Mouse (Mus musculus): ENCODE results near the gene Cyb5r1. TPM values are rescaled to one million over a fixed set of nuclear protein-coding genes. Genes with fewer than 3 reads are reported as not detected.
"Not testable (repeated sequence)": the region's sequence is repeated elsewhere in the genome, so short reads cannot be mapped to it uniquely, and the experiment has no call there.

Gene Cyb5r1
- total RNA-seq, 4 experiments from 2014 or later = 23.4 to 28.6 (median 26.9) TPM

DNA sequence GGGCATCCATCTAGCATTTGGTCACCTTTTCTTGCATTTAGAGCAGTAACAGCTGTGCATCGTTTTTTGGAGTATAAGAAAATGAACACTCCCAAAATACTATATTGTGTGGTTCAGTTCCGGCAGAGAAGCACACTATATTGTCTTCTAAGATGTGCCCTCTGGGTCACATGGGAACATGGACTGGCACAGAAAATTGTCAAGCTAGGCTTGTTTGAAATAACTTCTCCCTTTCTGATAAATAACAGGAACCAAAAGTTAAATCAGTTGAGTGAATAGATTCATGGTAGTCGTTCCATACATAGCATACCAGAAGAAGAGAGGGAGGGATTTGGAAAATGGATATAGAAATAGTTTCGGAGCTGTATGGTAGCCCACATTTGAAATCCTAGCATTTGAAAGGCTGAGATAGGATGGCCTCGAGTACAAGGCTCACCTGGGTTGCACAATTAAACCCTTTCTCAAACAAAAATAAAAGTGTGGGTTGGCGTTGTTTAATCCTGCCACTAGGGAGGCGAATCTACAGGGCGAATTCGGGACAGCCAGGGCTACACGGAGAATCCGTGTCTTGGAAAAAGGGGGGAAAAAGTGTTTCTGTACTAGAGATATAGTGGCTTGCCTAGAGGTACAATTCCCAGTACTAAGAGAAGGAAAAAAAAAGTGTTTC is 9.3 kb downstream of the Cyb5r1 start:
- DNase-seq (ENCODE audit: low spot score) = peak; percentile 23

DNA sequence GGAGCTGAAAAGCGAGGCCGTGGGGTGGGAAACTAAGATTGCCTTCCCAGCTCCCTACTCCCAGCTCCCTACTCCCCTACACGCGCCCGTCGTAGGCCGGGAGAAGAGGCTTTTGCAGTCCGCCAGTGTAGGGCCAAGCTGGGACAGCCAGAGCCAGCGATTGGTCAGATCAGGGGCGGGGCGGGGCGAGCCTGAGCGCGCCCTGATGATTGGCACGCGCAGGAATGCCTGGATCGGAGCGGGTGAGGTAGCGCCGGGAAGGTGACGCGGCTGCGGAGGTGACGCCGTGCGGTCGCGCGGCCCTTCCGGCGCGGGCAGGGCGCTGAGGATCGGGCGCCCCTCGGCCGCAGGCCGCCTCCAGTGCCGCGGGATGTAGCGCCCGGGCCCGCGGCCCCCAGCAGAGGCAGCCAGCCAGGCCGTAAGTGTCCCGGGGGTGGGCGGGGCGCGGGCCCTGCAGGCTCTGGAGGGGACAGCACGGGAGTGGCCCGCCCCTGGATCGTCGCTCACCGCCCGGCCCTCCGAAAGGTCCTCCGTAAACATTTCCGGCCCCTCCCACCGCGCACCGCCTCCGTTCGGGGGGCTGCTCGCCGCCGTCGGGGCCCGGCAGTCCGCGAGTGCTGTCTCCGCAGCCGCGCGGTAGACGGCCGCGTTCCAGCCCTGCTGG is 9.9 kb downstream of the Cyb5r1 start, which contains the start of gene Adipor1:
Adipor1 (plus strand) TSS at position 211 of the 664 bp plus-strand sequence.
- DNase-seq (ENCODE audit: low spot score) = peak; percentile 97

DNA sequence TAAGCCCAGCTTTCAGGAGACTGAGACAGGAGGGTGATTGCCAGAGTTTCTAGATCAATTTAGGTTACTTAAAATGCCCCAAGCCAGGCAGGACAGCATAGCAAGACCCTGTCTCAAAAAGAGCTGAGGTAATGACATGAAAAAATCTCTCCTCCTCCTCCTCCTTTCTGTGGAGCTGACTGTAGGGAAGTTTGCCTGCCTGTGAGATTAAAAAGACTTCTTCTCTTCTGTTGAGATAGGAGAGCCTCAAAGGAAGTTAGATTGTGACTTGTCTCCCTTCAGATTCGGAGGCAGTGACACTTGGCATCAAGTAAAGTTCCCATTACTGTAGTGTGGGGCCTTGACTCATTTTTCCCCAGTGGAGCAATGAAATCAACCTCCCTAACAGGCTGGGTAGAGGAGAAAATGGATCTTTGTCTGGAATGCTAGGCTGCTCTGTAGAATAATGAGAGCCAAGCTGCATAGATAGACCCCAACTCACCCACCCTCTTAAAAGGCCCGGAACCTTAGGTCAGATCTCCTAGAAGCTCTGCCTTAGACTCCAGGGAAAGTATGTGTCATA is 13.1 kb downstream of the Cyb5r1 start:
- no peak for DNase-seq (ENCODE audit: low spot score)

- DNase-seq (ENCODE audit: low spot score) = no peak
Observed at GRCm38 (mm10) chr1:134419176-134419575, 13.8 kb downstream of the Cyb5r1 start.

DNA sequence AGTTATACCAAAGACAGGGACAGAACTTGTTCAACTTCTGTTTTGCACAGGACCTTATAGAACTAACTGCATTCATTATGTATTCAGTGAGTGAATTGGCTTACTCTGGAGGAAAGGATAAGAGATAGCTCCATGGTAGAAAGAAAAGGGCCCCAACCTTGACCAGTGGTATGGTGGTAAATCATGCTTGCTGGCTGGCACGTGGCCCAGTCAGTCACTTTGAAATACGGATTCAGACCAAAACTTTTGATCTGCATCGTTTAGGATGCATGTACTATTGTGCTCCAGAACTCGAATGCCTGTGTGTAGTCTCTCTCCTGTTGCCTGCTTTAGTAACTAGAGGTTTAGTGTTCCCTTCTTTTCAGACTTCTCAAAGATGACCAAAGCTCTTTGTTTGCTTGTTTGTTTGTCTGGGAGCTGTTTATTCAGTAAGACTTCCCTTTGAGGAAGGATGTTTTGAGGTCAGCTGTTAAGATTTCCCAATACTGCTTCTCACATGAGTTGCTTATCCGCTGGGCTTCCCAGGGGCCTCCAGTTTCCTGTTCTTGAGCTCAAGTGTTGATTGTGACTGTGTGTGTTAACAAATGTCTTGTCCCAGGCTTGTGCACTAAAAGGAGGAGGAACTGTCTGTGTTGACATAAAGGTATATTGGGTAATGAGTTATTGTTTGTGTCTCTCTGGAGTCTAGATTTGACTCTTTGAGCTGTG is 14.5 kb downstream of the Cyb5r1 start:
- DNase-seq (ENCODE audit: low spot score) = peak; percentile 47

DNA sequence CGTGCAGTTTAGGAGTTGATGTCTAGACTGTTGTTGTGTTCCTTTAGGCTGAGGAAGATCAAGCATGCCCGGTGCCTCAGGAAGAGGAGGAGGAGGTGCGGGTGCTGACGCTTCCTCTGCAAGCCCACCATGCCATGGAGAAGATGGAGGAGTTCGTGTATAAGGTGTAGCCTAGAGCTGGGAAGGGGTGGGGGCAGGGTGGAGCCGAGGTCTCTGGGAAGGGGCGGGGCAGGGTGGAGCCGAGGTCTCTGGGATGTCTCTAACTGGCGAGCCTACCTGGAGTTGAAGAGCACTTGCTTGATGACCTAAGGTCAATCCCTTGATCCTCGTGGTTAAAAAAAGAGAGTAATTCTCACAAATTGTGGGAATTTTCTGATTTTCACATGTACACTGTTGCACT is 18.6 kb downstream of the Cyb5r1 start:
- DNase-seq (ENCODE audit: low spot score) = no peak

- no peak for DNase-seq (ENCODE audit: low spot score)
Observed at GRCm38 (mm10) chr1:134426289-134426688, 20.9 kb downstream of the Cyb5r1 start.

DNA sequence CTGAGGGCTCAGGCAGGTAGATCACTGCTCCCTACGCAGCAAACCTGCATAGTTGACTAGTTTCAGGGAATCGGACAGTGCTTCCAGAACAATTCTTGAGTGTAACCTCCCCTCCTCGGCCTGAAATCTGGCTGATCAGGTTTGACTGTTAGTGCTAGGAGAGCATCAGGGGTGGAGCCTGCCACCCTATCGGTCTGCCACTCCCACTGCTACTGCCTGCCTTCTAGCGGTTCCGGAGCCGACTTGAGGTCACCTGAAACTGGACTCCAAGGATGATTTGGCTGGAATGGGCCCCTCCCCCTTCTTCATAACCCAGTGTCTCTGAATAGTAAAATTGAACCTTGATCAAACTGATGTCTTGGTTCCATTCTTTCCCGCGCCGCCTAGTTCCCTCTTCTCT is 27.6 kb downstream of the Cyb5r1 start:
- no peak for DNase-seq (ENCODE audit: low spot score)

GRCm38 (mm10) chr1:134433473-134433872 is 28.1 kb downstream of the Cyb5r1 start:
- DNase-seq (ENCODE audit: low spot score) = no peak

- DNase-seq (ENCODE audit: low spot score) = no peak
Observed at GRCm38 (mm10) chr1:134435414-134435813, 30.1 kb downstream of the Cyb5r1 start.

- DNase-seq (ENCODE audit: low spot score) = no peak
Observed at GRCm38 (mm10) chr1:134440437-134440836, 35.1 kb downstream of the Cyb5r1 start.

DNA sequence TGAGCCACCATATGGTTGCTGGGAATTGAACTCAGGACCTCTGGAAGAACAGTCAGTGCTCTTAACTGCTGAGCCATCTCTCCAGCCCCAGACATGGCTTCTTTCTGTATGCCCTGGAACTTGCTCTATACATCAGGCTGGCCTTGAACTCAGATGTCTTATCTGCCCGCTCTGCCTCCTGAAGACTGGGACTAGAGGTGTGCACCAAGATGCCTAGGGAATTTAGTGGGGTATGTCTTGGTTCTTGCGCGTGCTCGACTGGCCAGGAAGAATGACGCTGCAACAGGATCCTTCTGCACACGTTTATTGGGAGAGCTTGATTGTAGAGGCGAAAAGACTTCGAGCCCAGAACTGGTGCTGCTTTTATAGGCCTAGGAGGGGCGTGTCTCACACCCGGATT is 36.4 kb downstream of the Cyb5r1 start:
- not testable (repeated sequence) for DNase-seq (ENCODE audit: low spot score)

DNA sequence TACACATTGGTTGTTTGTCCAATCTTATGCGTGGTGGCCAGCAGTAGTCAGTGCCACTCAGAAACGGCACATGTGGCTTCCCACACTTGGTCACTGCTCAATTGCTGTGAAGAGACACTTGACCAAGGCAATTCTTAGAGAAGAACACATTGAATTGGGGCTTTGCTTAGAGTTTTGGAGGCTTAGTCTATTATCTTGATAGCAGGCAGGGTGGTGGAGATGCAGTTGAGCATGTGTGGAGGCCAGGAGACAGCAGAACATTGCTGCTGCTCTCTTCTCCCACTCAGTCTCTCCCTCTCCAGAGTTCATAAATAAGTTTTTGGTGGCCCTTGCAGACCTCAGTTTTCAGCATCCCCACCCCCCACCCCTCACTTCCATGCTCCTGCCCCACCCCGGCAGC is 37.0 kb downstream of the Cyb5r1 start:
- no peak for DNase-seq (ENCODE audit: low spot score)

- DNase-seq (ENCODE audit: low spot score) = not testable (repeated sequence)
Observed at GRCm38 (mm10) chr1:134443288-134443687, 37.9 kb downstream of the Cyb5r1 start.

GRCm38 (mm10) chr1:134445418-134445817 is 40.1 kb downstream of the Cyb5r1 start:
- no peak for DNase-seq (ENCODE audit: low spot score)

- not testable (repeated sequence) for DNase-seq (ENCODE audit: low spot score)
Observed at GRCm38 (mm10) chr1:134448537-134448936, 43.2 kb downstream of the Cyb5r1 start.

DNA sequence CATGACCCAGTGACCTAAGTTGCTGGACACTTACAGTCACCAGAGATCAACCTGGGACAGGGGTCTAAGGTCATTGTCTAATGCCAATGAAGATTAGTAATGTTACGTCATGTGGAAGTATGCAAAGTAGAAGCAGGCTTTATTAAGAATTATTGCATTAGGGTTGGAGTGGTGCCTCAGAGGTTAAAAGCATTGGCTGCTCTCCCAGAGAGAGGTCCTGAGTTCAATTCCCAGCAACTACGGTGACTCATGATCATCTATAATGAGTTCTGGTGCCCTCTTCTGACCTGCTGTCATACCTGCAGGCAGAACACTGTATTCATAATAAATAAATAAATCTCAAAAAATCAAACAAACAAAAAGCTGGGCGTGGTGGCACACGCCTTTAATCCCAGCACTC is 44.8 kb downstream of the Cyb5r1 start:
- no peak for DNase-seq (ENCODE audit: low spot score)

- peak; percentile 21 for DNase-seq (ENCODE audit: low spot score)
Observed at GRCm38 (mm10) chr1:134450986-134451385, 45.6 kb downstream of the Cyb5r1 start.

DNA sequence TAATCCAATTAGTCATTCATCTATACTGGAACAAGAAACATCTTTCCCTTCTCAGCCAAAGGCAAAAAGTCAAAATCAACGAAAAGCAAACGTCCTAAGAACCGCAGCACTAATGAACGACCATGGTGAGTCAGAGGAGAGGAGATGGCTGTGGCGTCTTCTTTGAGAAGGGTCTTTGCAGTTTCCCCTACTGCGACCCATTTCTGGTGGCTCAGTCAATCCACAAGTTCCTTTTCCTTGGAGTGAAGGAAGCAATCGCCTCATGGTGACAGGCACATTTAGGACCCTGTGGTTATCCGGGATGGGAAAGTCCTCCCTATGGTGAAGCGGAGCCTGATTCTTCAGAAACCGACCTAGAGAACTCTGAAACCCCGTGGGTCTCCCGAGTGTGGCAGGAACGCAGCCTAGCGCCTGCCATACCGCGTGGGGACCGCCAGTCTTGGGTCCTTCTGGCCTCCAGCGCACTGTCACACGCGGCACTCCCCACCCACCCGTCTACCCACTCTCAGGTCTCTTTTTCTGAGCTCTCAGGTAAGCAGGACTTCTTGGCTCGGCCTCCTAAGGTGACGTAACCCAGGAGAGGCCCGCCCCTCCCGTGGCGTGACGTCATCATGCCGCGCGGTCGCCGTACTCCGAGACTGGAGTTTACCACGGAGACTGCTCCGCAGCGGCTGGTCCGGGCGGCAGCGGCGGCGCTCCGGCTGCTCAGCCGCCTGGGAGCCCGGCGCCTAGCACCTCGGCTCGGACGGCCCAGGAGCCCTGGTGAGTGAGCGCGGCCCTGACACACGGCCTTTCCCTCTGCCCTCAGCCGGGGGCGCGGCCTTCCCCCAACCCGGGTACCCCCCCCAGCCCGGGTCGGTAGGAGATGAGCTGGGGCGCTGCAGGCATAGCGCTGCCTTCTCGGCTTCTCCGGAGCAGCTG is 49.8 kb downstream of the Cyb5r1 start, which contains the start of gene Klhl12:
Klhl12 (plus strand) TSS at position 628 of the 921 bp plus-strand sequence.
- DNase-seq (ENCODE audit: low spot score) = peak; percentile 93

GRCm38 (mm10) chr1:134456060-134456459 is 50.7 kb downstream of the Cyb5r1 start:
- DNase-seq (ENCODE audit: low spot score) = no peak

GRCm38 (mm10) chr1:134458139-134458727 is 52.9 kb downstream of the Cyb5r1 start:
- no peak for DNase-seq (ENCODE audit: low spot score)

Measured in heart, adult 8-10 months (tissue).